Mouse (Mus musculus) liver, embryonic 14.5 days (tissue): Measurements from ENCODE around the gene Hoxd4. TPM values are rescaled to one million over a fixed set of nuclear protein-coding genes. Genes with fewer than 3 reads are reported as not detected.

Source experiments
- ATAC-seq: fragments of 200-750 bp; cut with Nextera tagmentation; 2 replicates; pipeline ENCODE4 v1.8.0; 2017; ENCODE audit warnings: moderate number of reproducible peaks, mild to moderate bottlenecking, moderate library complexity; ENCODE audit not compliant: insufficient read depth
- DNase-seq, 3 experiments: peaks; one replicate each; pipeline ENCODE4 v3.0.0-alpha.2; 2012 to 2013; ENCODE audit warnings: low read depth in 3 of 3, low spot score in 3 of 3
- H3K27ac ChIP-seq: fragments of 300-500 bp; sonication (generic); 2 replicates; pipeline ENCODE4 v1.5.1; 2014; ENCODE audit warnings: moderate library complexity, mild to moderate bottlenecking, control low read depth, inconsistent platforms
- H3K27me3 ChIP-seq: fragments of 300-500 bp; sonication (generic); 2 replicates; pipeline ENCODE4 v1.6.1; 2014; ENCODE audit warnings: mild to moderate bottlenecking, low read length, moderate library complexity; ENCODE audit not compliant: control insufficient read depth, insufficient read depth
- H3K36me3 ChIP-seq: fragments of 300-500 bp; sonication (generic); replicated peaks from 2 replicates; pipeline ENCODE4 v1.6.1; 2014; ENCODE audit warnings: low read depth; ENCODE audit not compliant: control insufficient read depth, insufficient read depth
- H3K4me1 ChIP-seq, 2 experiments: fragments of 200-500 bp in 1 of 2; fragments of 300-500 bp in 1 of 2; sonication (generic) in 1 of 2; replicated peaks; 2 replicates each; pipeline ENCODE4 v1.6.1; 2012 to 2014; ENCODE audit warnings: antibody characterized with exemption in 1 of 2, inconsistent platforms in 1 of 2, low read length in 1 of 2; ENCODE audit not compliant: control insufficient read depth in 2 of 2, insufficient read depth in 2 of 2
- H3K4me2 ChIP-seq: fragments of 300-500 bp; sonication (generic); 2 replicates; pipeline ENCODE4 v1.6.1; 2014; ENCODE audit warnings: low read depth, mild to moderate bottlenecking, control low read depth, moderate library complexity
- H3K4me3 ChIP-seq, 2 experiments: fragments of 200-500 bp in 1 of 2; fragments of 300-500 bp in 1 of 2; sonication (generic) in 1 of 2; 2 replicates each; pipeline ENCODE4 v1.5.1; 2012 to 2014; ENCODE audit warnings: low read depth in 2 of 2, low read length in 2 of 2, mild to moderate bottlenecking in 2 of 2, control low read depth in 1 of 2, inconsistent platforms in 1 of 2, moderate library complexity in 1 of 2; ENCODE audit not compliant: insufficient read depth in 1 of 2
- H3K9ac ChIP-seq: fragments of 300-500 bp; sonication (generic); replicated peaks from 2 replicates; pipeline ENCODE4 v1.6.1; 2014; ENCODE audit warnings: mild to moderate bottlenecking, control low read depth, moderate library complexity
- H3K9me3 ChIP-seq: fragments of 300-500 bp; sonication (generic); 2 replicates; pipeline ENCODE4 v1.6.1; 2016; ENCODE audit warnings: low read length, mixed read lengths; ENCODE audit not compliant: control insufficient read depth
- CTCF ChIP-seq: IDR thresholded peaks from 2 replicates; pipeline ENCODE4 v1.5.1; 2016; ENCODE audit warnings: antibody characterized with exemption, low read depth, control low read depth
- EP300 ChIP-seq: IDR thresholded peaks from 2 replicates; pipeline ENCODE4 v1.6.1; 2016; ENCODE audit warnings: antibody characterized with exemption, low read depth
- WGBS: fragments of 180-500 bp; shearing (Covaris S2); extraction: QIAGEN DNeasy Blood & Tissue Kit; methylation state at CpG from one replicate; pipeline ENCODE4 v1.1.7; 2014; ENCODE audit not compliant: insufficient replicate concordance; 5-methylcytosine and 5-hydroxymethylcytosine counted together
- polyA plus RNA-seq, 2 experiments: library from polyadenylated mRNA; depleted of rRNA in 1 of 2; stranded (reverse) in 1 of 2; unstranded in 1 of 2; fragments of >200 nt; fragmentation: Nextera tagmentation in 1 of 2; extraction: Ambion mirVana in 1 of 2; gene quantifications; 2 replicates each; pipeline versions ENCODE4 v1.2.1 to v1.2.3; 2012 to 2014

Hoxd4 gene
- polyA plus RNA-seq, 2 experiments: 0.04 TPM; not detected in 1

- Histone ChIP-seq H3K4me3 (no peak overlapping the region), H3K9me3 (no peaks in the 10 kb centered on the region), H3K36me3 (no peaks in the 10 kb centered on the region), H3K27ac (no peak overlapping the region), H3K9ac (no peak overlapping the region), H3K4me2 (no peak overlapping the region), H3K27me3 (peaks cover 99% of the 10 kb centered on the region), H3K4me1 (no peaks in the 10 kb centered on the region)
- ATAC-seq: no peak
- no peak for DNase-seq
- WGBS: 3% methylated on average over 42 of the region's 42 CpGs
- TF ChIP-seq CTCF (no peak), EP300 (no peak)
Observed at GRCm38 (mm10) chr2:74735851-74736687, 24.3 kb downstream of the Hoxd4 start.

GRCm38 (mm10) chr2:74736688-74737577 is 25.2 kb downstream of the Hoxd4 start:
- DNase-seq (no peak), ATAC-seq (no peak)
- no peaks in the 10 kb centered on the region for H3K9me3 ChIP-seq
- H3K27me3 ChIP-seq: peaks cover 98% of the 10 kb centered on the region
- no peaks in the 10 kb centered on the region for H3K36me3 ChIP-seq
- no peak overlapping the region for H3K27ac ChIP-seq
- no peak overlapping the region for H3K9ac ChIP-seq
- WGBS: 10% methylated on average over 15 of the region's 15 CpGs
- no peak overlapping the region for H3K4me2 ChIP-seq
- TF ChIP-seq EP300 (no peak), CTCF (no peak)
- no peaks in the 10 kb centered on the region for H3K4me1 ChIP-seq
- H3K4me3 ChIP-seq: no peak overlapping the region

GRCm38 (mm10) chr2:74737578-74738070 is 25.9 kb downstream of the Hoxd4 start:
- H3K4me1 ChIP-seq: no peaks in the 10 kb centered on the region
- no peaks in the 10 kb centered on the region for H3K9me3 ChIP-seq
- no peak for ATAC-seq
- DNase-seq: no peak
- H3K4me3 ChIP-seq: no peak overlapping the region
- no peak overlapping the region for H3K4me2 ChIP-seq
- TF ChIP-seq CTCF (no peak), EP300 (no peak)
- 18% methylated on average over 7 of the region's 7 CpGs for WGBS
- H3K27me3 ChIP-seq: peaks cover 94% of the 10 kb centered on the region
- no peak overlapping the region for H3K27ac ChIP-seq
- no peaks in the 10 kb centered on the region for H3K36me3 ChIP-seq
- no peak overlapping the region for H3K9ac ChIP-seq

DNA sequence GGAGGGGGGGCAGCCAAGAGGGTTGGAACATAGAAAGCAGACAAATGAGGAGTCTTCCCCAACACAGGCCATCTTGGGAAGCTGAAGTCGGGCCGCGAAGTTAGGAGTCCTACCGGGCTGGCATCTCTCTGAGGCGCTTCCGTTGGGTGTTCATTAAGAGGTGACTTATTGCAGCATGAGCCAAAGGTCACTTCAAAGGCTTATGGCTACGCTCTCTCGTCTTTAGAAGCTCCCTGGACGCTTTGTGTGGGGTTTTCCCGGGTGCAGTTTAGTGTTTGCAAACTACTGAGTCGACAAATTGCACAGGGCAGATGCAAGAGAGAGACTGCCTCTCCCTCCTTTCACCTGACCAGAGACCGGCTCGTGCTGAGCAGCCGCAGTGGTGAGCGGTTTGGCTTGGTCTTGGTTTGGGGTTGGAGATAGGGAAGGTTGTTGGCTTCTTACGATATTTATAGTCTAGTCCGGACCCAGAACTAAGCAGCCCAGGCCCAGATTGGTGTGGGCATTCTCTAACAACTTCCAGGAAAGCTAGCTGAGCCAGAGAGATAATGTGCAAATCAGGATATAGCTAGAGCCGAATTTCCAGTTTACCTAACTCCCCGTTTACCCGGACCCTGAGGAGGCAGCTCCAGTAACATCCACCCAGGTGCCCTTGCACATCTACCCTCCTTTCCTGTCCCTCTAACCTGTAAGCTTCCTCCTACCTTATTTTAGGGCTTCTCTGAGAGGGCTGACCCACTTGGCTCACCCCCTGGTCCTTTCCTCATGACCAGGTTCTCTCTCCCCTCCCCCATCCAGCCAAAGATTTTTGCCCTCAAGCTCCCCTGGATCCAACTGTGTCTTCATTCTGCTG is 27.1 kb downstream of the Hoxd4 start:
- no peaks in the 10 kb centered on the region for H3K9me3 ChIP-seq
- WGBS: 3% methylated on average over 20 of the region's 20 CpGs
- no peak for DNase-seq
- H3K36me3 ChIP-seq: no peaks in the 10 kb centered on the region
- H3K4me1 ChIP-seq: no peaks in the 10 kb centered on the region
- peaks cover 90% of the 10 kb centered on the region for H3K27me3 ChIP-seq
- TF ChIP-seq CTCF: no peak
- TF ChIP-seq EP300: no peak
- H3K9ac ChIP-seq: no peak overlapping the region
- ATAC-seq: no peak
- H3K27ac ChIP-seq: no peak overlapping the region
- H3K4me3 ChIP-seq: no peak overlapping the region
- no peak overlapping the region for H3K4me2 ChIP-seq
